Mouse (Mus musculus) liver, embryonic 12.5 days (tissue): Measurements from ENCODE around the gene Dync1i2. TPM values are rescaled to one million over a fixed set of nuclear protein-coding genes. Genes with fewer than 3 reads are reported as not detected.

Source experiments
- ATAC-seq: fragments of 200-750 bp; cut with Nextera tagmentation; 2 replicates; pipeline ENCODE4 v1.8.0; 2017; ENCODE audit warnings: moderate number of reproducible peaks, mild to moderate bottlenecking, moderate library complexity
- H3K27ac ChIP-seq: fragments of 300-500 bp; sonication (generic); 2 replicates; pipeline ENCODE4 v1.5.1; 2016; ENCODE audit warnings: mild to moderate bottlenecking
- H3K27me3 ChIP-seq: fragments of 300-500 bp; sonication (generic); replicated peaks from 2 replicates; pipeline ENCODE4 v1.6.1; 2016; ENCODE audit warnings: mild to moderate bottlenecking, moderate library complexity
- H3K36me3 ChIP-seq: fragments of 300-500 bp; sonication (generic); 2 replicates; pipeline ENCODE4 v1.6.1; 2016; ENCODE audit warnings: mild to moderate bottlenecking, moderate library complexity
- H3K4me1 ChIP-seq: fragments of 300-500 bp; sonication (generic); 2 replicates; pipeline ENCODE4 v1.6.1; 2016
- H3K4me2 ChIP-seq: fragments of 300-500 bp; sonication (generic); 2 replicates; pipeline ENCODE4 v1.6.1; 2016; ENCODE audit warnings: mild to moderate bottlenecking, moderate library complexity
- H3K4me3 ChIP-seq: fragments of 300-500 bp; sonication (generic); 2 replicates; pipeline ENCODE4 v1.5.1; 2016; ENCODE audit warnings: mild to moderate bottlenecking, moderate library complexity
- H3K9ac ChIP-seq: fragments of 300-500 bp; sonication (generic); 2 replicates; pipeline ENCODE4 v1.6.1; 2016; ENCODE audit warnings: mild to moderate bottlenecking, moderate library complexity
- H3K9me3 ChIP-seq: fragments of 300-500 bp; sonication (generic); replicated peaks from 2 replicates; pipeline ENCODE4 v1.6.1; 2016; ENCODE audit warnings: mild to moderate bottlenecking, moderate library complexity
- WGBS: fragments of 180-500 bp; shearing (Covaris S2); methylation state at CpG from one replicate; pipeline ENCODE4 v1.1.7; 2016; ENCODE audit not compliant: insufficient replicate concordance; 5-methylcytosine and 5-hydroxymethylcytosine counted together
- polyA plus RNA-seq: library from polyadenylated mRNA; unstranded; fragments of >200 nt; fragmentation: Nextera tagmentation; extraction: Ambion mirVana; gene quantifications from 2 replicates; pipeline ENCODE4 v1.2.1, GENCODE M21; 2016

Gene Dync1i2
- polyA plus RNA-seq, 1 experiment from 2014 or later: 42.0 TPM

DNA sequence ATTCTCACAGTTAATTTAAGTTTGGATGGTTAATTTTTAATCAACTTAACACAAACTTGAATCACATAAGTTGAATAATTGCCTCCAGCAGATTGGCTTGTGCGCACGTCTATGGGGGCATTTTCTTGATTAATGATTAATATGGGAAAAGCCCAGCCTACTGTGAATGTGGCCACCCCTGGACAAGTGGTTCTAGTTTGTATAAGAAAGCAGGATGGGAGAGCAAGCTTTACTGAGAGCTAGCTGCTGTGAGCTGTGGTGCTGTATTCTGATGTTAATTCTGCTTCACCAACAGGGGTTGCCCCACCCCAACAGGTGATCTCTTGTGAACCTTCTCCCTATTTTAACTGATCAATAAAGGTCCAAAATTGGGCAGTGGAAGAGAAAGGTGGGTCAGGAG is 22.6 kb upstream of the Dync1i2 start:
- Histone ChIP-seq H3K36me3 (no peaks in the 10 kb centered on the region), H3K9me3 (no peaks in the 10 kb centered on the region), H3K4me3 (no peak overlapping the region), H3K27ac (no peak overlapping the region), H3K4me2 (no peak overlapping the region), H3K27me3 (peaks cover 34% of the 10 kb centered on the region), H3K4me1 (peaks cover 24% of the 10 kb centered on the region), H3K9ac (no peak overlapping the region)
- 65% methylated on average over 2 of the region's 2 CpGs for WGBS
- ATAC-seq: no peak

GRCm38 (mm10) chr2:71191391-71192194 is 19.9 kb upstream of the Dync1i2 start:
- no peak overlapping the region for H3K9ac ChIP-seq
- peak overlapping the region; percentile 20 for H3K4me2 ChIP-seq
- H3K36me3 ChIP-seq: no peaks in the 10 kb centered on the region
- H3K4me1 ChIP-seq: peaks cover 24% of the 10 kb centered on the region
- no peak overlapping the region for H3K27ac ChIP-seq
- H3K9me3 ChIP-seq: no peaks in the 10 kb centered on the region
- H3K27me3 ChIP-seq: peaks cover 34% of the 10 kb centered on the region
- H3K4me3 ChIP-seq: no peak overlapping the region
- WGBS: 38% methylated on average over 16 of the region's 16 CpGs
- no peak for ATAC-seq

DNA sequence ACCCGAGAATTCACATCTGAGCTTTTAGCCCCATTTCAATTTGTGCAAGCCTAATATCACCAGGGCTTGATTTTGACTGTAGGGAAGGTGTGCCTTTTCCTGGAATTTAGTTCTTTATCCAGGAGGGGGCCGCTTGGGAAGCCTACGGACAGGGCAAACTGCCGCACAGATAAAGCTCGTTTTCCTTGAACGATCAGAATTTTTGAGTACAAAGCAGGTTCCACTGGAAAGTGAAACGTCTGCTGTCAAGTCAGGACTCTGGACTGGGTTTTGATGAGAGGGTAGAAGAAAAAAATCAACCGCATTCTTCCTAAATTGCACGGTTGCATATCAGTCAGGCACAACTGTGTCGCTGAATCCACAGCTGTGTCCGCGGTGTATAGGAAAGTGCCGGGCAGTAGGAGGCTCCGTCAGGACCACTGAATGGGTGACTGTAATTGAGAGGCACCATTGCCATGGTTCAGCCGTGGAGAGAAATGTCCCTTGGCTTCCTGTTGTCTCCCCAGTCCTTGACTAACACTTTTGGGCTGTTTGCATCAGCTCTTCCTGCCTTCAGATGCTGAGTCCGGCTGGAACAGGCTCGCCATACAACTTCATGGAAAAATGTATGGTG is 19.2 kb upstream of the Dync1i2 start:
- ATAC-seq: no peak
- no peaks in the 10 kb centered on the region for H3K9me3 ChIP-seq
- H3K4me2 ChIP-seq: peak overlapping the region; percentile 20
- no peak overlapping the region for H3K9ac ChIP-seq
- no peak overlapping the region for H3K27ac ChIP-seq
- peaks cover 23% of the 10 kb centered on the region for H3K4me1 ChIP-seq
- H3K36me3 ChIP-seq: no peaks in the 10 kb centered on the region
- H3K27me3 ChIP-seq: peaks cover 34% of the 10 kb centered on the region
- no peak overlapping the region for H3K4me3 ChIP-seq
- 50% methylated on average over 17 of the region's 17 CpGs for WGBS

DNA sequence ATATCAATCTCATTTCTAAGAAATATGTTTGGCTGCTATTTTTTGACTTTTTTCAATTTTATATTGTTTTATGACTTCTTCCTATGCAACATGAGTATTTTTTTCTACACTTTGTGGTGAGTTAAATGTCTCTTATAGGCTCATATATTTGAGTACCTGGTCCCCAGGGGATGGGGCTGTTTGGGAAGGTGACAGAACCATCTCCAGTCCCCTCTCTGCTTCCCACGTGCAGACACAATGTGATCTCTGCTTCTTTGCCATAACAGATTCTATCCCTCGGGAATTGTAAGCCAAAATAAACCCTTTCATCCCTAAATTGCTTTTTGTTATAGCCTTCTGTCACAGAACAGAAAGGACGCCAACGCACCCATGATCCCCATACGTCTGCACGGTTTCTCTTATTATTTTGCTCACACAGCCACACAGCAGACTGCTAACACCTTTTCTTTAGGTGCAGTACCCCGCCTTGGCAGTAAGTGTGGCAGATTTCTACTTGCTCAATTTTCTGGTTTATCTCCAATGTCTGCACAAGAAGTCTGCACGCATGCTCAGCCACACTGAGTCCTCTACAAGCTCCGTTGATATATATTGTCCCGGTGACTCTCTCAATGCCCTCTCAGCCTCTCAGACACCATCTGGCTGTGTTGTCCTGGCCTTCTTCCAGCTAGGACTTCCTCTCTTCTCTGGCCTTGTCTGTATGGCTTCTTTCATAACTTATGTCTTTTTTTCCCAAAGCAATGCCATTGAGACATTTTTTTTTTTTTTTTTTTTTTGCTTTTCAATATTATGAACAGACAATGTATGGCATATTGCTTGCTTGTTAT is 17.2 kb upstream of the Dync1i2 start:
- no peak overlapping the region for H3K4me2 ChIP-seq
- WGBS: 71% methylated on average over 10 of the region's 10 CpGs
- no peak overlapping the region for H3K27ac ChIP-seq
- H3K27me3 ChIP-seq: peaks cover 34% of the 10 kb centered on the region
- no peaks in the 10 kb centered on the region for H3K36me3 ChIP-seq
- ATAC-seq: no peak
- no peaks in the 10 kb centered on the region for H3K9me3 ChIP-seq
- H3K4me3 ChIP-seq: no peak overlapping the region
- no peak overlapping the region for H3K9ac ChIP-seq
- H3K4me1 ChIP-seq: 0 out of 2 replicates have a peak, but pooled peaks cover 6% of the 10 kb centered on the region

GRCm38 (mm10) chr2:71196947-71197346 is 14.6 kb upstream of the Dync1i2 start:
- H3K27ac ChIP-seq: no peak overlapping the region
- 64% methylated on average over 4 of the region's 4 CpGs for WGBS

DNA sequence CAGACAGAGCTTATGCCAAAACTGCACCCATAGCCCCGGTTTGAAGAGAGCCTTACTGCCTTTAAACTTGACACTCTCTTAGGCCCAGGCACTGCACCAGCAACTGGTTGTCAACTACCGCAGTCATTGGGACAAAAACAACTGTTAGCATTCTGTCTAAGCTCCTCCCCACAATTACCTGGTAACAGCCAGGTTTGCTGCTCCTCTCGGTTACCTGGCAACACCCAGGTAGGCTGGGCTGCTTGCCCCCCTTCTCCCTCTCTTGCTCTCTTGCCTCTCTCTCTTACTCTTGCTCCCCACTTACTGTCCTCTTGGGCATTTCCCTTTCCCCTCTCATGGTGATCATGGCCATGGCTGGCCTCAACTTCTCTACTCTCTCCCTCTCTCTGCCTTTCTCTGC is 12.6 kb upstream of the Dync1i2 start:
- no peak overlapping the region for H3K9ac ChIP-seq
- H3K27ac ChIP-seq: no peak overlapping the region
- peaks cover 7% of the 10 kb centered on the region; the same call in 1 of the 2 replicates for H3K4me1 ChIP-seq
- H3K4me3 ChIP-seq: no peak overlapping the region
- no peak for ATAC-seq
- WGBS: 58% methylated on average over 3 of the region's 3 CpGs
- no peaks in the 10 kb centered on the region for H3K9me3 ChIP-seq
- no peak overlapping the region for H3K4me2 ChIP-seq
- no peaks in the 10 kb centered on the region for H3K36me3 ChIP-seq
- no peaks in the 10 kb centered on the region for H3K27me3 ChIP-seq

More at GRCm38 (mm10) chr2:71196947-71197346, 14.6 kb upstream of the Dync1i2 start:
- peaks cover 18% of the 10 kb centered on the region for H3K27me3 ChIP-seq
- H3K36me3 ChIP-seq: no peaks in the 10 kb centered on the region
- H3K4me2 ChIP-seq: no peak overlapping the region
- H3K4me1 ChIP-seq: 0 out of 2 replicates have a peak, but pooled peaks cover 5% of the 10 kb centered on the region
- H3K4me3 ChIP-seq: no peak overlapping the region
- H3K9ac ChIP-seq: no peak overlapping the region
- no peak for ATAC-seq
- no peaks in the 10 kb centered on the region for H3K9me3 ChIP-seq

DNA sequence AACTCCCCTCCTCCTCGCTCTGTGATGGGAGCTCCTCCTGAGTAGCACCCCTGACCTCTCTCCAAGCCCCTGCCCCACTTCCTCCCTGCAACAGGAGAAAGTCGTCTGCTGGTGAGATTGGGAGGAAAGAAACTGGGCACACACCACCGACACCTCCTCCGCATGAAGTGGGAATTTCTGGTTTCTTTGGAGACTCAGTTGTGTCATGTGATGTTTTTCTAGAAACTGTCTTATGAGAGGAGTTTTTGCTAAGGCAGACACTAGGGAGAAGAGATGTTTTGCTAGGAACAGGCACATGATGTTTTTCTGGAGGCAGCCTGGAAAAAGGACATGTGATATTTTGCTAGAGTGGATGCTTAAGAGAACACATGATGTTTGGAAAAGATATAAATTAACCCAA is 11.0 kb upstream of the Dync1i2 start:
- H3K4me1 ChIP-seq: peaks cover 11% of the 10 kb centered on the region; the same call in 1 of the 2 replicates
- no peak overlapping the region for H3K4me3 ChIP-seq
- no peaks in the 10 kb centered on the region for H3K9me3 ChIP-seq
- no peak overlapping the region for H3K4me2 ChIP-seq
- no peaks in the 10 kb centered on the region for H3K36me3 ChIP-seq
- H3K9ac ChIP-seq: no peak overlapping the region
- no peaks in the 10 kb centered on the region for H3K27me3 ChIP-seq
- ATAC-seq: no peak
- WGBS: 36% methylated on average over 4 of the region's 4 CpGs
- no peak overlapping the region for H3K27ac ChIP-seq

GRCm38 (mm10) chr2:71201886-71202285 is 9.6 kb upstream of the Dync1i2 start:
- H3K36me3 ChIP-seq: no peaks in the 10 kb centered on the region
- H3K9ac ChIP-seq: no peak overlapping the region
- no peak overlapping the region for H3K4me3 ChIP-seq
- no peak overlapping the region for H3K4me2 ChIP-seq
- H3K4me1 ChIP-seq: peaks cover 11% of the 10 kb centered on the region; the same call in 1 of the 2 replicates
- no peaks in the 10 kb centered on the region for H3K9me3 ChIP-seq
- ATAC-seq: no peak
- WGBS: 70% methylated on average over 2 of the region's 2 CpGs
- no peaks in the 10 kb centered on the region for H3K27me3 ChIP-seq
- no peak overlapping the region for H3K27ac ChIP-seq

GRCm38 (mm10) chr2:71203819-71204432 is 7.6 kb upstream of the Dync1i2 start:
- Histone ChIP-seq H3K4me1 (peaks cover 11% of the 10 kb centered on the region; the same call in 1 of the 2 replicates), H3K9ac (peak overlapping the region; percentile 58), H3K27ac (peak overlapping the region; percentile 8; the same call in 1 of the 2 replicates), H3K9me3 (no peaks in the 10 kb centered on the region), H3K36me3 (no peaks in the 10 kb centered on the region), H3K27me3 (no peaks in the 10 kb centered on the region), H3K4me3 (peak overlapping the region; percentile 51), H3K4me2 (peak overlapping the region; percentile 63)
- peak; percentile 74 for ATAC-seq
- WGBS: 30% methylated on average over 16 of the region's 16 CpGs

- Histone ChIP-seq H3K4me1 (peaks cover 18% of the 10 kb centered on the region), H3K9ac (no peak overlapping the region), H3K4me2 (no peak overlapping the region), H3K27me3 (no peaks in the 10 kb centered on the region), H3K36me3 (no peaks in the 10 kb centered on the region), H3K9me3 (no peaks in the 10 kb centered on the region), H3K4me3 (no peak overlapping the region), H3K27ac (no peak overlapping the region)
- no peak for ATAC-seq
- 36% methylated on average over 5 of the region's 5 CpGs for WGBS
Measured at GRCm38 (mm10) chr2:71209041-71209755, 2.3 kb upstream of the Dync1i2 start.

DNA sequence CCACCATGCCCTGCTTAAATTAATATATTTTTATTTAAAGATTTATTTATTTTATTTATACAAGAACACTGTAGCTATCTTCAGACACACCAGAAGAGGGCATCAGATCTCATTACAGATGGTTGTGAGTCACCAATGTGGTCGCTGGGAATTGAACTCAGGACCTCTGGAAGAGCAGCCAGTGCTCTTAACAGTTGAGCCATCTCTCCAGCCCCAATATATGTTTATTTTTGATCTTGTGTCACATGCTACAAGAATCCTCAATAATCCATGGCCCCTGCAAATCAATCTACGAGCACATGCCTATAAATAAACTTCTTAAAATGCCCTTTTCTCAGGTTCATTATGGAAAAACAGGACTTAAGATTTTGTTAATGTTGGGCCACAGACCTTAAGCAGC is 410 bp upstream of the Dync1i2 start:
- no peaks in the 10 kb centered on the region for H3K9me3 ChIP-seq
- H3K36me3 ChIP-seq: peaks cover 13% of the 10 kb centered on the region
- H3K4me3 ChIP-seq: peak overlapping the region; percentile 93
- ATAC-seq: no peak
- H3K9ac ChIP-seq: no peak overlapping the region
- H3K27me3 ChIP-seq: no peaks in the 10 kb centered on the region
- WGBS: 87% methylated on average over 2 of the region's 2 CpGs
- no peak overlapping the region for H3K27ac ChIP-seq
- H3K4me1 ChIP-seq: peaks cover 15% of the 10 kb centered on the region
- H3K4me2 ChIP-seq: peak overlapping the region; percentile 69; the same call in 1 of the 2 replicates
